Mouse (Mus musculus): ENCODE measurements around the gene Stum.

The Stum gene

GRCm38 (mm10) chr1:180383884-180384283 is 99.4 kb downstream of the Stum start:
- DNase-seq: no peak

Measured in cerebellum, postnatal 14 days (tissue).